ENCODE assay signal across 8 mouse cellular contexts in the genomic region with DNA sequence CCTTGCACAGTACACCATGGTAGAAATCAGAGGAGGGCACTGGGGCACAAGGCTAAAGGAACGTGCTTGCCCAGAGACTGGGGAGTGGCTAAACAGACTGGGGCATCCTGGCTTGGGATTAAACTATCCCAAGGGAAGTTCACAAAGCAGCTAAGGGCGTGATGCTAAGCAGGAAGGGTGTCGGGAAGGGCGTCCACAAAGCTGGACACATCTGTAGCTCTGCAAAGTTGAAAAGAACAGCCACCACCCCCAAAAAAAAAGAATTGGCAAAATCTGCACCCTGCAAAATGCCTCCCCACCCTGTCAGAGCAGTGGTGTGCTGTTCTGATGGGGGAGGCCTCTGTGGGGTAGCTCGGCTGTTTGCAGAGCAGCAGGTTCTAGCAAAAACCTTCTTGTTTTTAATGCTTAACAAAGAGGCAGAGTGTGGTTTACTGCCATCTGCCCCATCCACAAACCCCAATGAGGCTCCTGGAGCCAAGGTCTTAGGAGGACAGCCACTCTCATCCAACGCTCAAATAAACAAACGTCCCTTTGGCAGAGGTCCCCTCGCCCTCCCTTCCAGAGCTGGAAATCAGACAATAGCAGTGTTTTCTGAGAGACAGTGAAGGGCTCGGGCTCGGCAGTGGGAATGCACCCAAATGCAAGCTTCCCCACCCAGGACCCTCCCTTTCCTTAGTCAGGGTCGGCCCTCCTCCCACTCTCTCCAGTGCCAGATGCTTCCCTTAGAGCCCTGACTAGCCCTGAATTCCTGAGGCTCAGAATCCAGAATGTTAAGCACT. TPM values are rescaled to one million over a fixed set of nuclear protein-coding genes. Genes with fewer than 3 reads are reported as not detected.
A peak's percentile ranks its signal among the peaks of the same experiment; 100 is the strongest.
DNase-seq lines count a peak whose midpoint lies in the region; ATAC-seq and TF ChIP-seq lines count a peak whose summit lies in the region.

No protein-coding gene starts in this region.

- no peaks in the 10 kb centered on the region for H3K9me3 ChIP-seq in neural tube, embryonic 11.5 days (ENCODE audit: control insufficient read depth, low read length)
- H3K9me3 ChIP-seq in heart, embryonic 10.5 days: no peaks in the 10 kb centered on the region
- no peaks in the 10 kb centered on the region for H3K9me3 ChIP-seq in lung, embryonic 16.5 days (ENCODE audit: control insufficient read depth, low read length)

- no peaks in the 10 kb centered on the region for H3K27me3 ChIP-seq in neural tube, embryonic 11.5 days (ENCODE audit: control insufficient read depth, insufficient read depth, low read length)
- no peaks in the 10 kb centered on the region for H3K27me3 ChIP-seq in heart, embryonic 10.5 days (ENCODE audit: insufficient read depth, poor library complexity, severe bottlenecking)
- no peaks in the 10 kb centered on the region for H3K27me3 ChIP-seq in lung, embryonic 16.5 days (ENCODE audit: control insufficient read depth, insufficient read depth, low read depth, low read length)

- WGBS in neural tube, embryonic 11.5 days: 51% methylated on average over 11 of the region's 11 CpGs
- WGBS in heart, embryonic 10.5 days: 47% methylated on average over 11 of the region's 11 CpGs
- 31% methylated on average over 11 of the region's 11 CpGs for WGBS in lung, embryonic 16.5 days

- no peak overlapping the region for H3K4me3 ChIP-seq in neural tube, embryonic 11.5 days (ENCODE audit: low read depth, low read length)
- no peak overlapping the region for H3K4me3 ChIP-seq in cortical plate, adult 2 months (ENCODE audit: insufficient read depth, low read length)
- H3K4me3 ChIP-seq in heart, embryonic 10.5 days: 0 out of 2 replicates have a peak overlapping the region, but pooled peaks have one; percentile 3
- no peak overlapping the region for H3K4me3 ChIP-seq in lung, embryonic 16.5 days (ENCODE audit: low read length)

- no peak for TF ChIP-seq CTCF in cortical plate, adult 2 months (IDR thresholded peaks at IDR 0.05; ENCODE audit: extremely low read depth, insufficient read depth, low read length)

- 0 out of 2 replicates have a peak overlapping the region, but pooled peaks have one; percentile 14 for H3K27ac ChIP-seq in neural tube, embryonic 11.5 days (ENCODE audit: low read depth, low read length)
- H3K27ac ChIP-seq in cortical plate, adult 2 months (ENCODE audit: insufficient read depth, low read length): peak overlapping the region; percentile 76
- peak overlapping the region; percentile 76 for H3K27ac ChIP-seq in heart, embryonic 10.5 days
- H3K27ac ChIP-seq in lung, embryonic 16.5 days (ENCODE audit: low read length): peak overlapping the region; percentile 92

- no peak for DNase-seq in neural tube, embryonic 11.5 days (ENCODE audit: low spot score)
- DNase-seq in neural tube, embryonic 10.5 days (ENCODE audit: extremely low spot score, low spot score): no peak
- DNase-seq in heart, embryonic 10.5 days (ENCODE audit: low spot score): no peak
- DNase-seq in kidney, adult 9 months: peak; percentile 57
- DNase-seq in telencephalon, adult 2 months (ENCODE audit: low read depth, low spot score): peak; percentile 46
- no peak for DNase-seq in right cerebral cortex, postnatal 14 days

- no peaks in the 10 kb centered on the region for H3K36me3 ChIP-seq in neural tube, embryonic 11.5 days (ENCODE audit: control insufficient read depth, insufficient read depth, low read length)
- no peaks in the 10 kb centered on the region for H3K36me3 ChIP-seq in heart, embryonic 10.5 days
- no peaks in the 10 kb centered on the region for H3K36me3 ChIP-seq in lung, embryonic 16.5 days (ENCODE audit: control insufficient read depth, insufficient read depth, low read length)

- no peak for ATAC-seq in neural tube, embryonic 11.5 days (ENCODE audit: insufficient read depth, low FRiP score, low TSS enrichment)
- ATAC-seq in lung, embryonic 16.5 days (ENCODE audit: low read depth): peak; percentile 84

- TF ChIP-seq POLR2A in cortical plate, adult 2 months (IDR thresholded peaks at IDR 0.05; ENCODE audit: extremely low read depth, insufficient read depth, low read length): no peak

- H3K4me1 ChIP-seq in neural tube, embryonic 11.5 days (ENCODE audit: control insufficient read depth, insufficient read depth, low read length): peaks cover 5% of the 10 kb centered on the region; the same call in 1 of the 2 replicates
- H3K4me1 ChIP-seq in cortical plate, adult 2 months (ENCODE audit: control insufficient read depth, insufficient read depth, low read length): peaks cover 1% of the 10 kb centered on the region
- H3K4me1 ChIP-seq in heart, embryonic 10.5 days: peaks cover 62% of the 10 kb centered on the region
- H3K4me1 ChIP-seq in lung, embryonic 16.5 days (replicated peaks; ENCODE audit: control insufficient read depth, insufficient read depth, low read length): peaks cover 23% of the 10 kb centered on the region

- H3K4me2 ChIP-seq in neural tube, embryonic 11.5 days (ENCODE audit: low read depth): no peak overlapping the region
- H3K4me2 ChIP-seq in lung, embryonic 16.5 days (ENCODE audit: low read depth, low read length): no peak overlapping the region; the same call in 1 of the 2 replicates

- no peak overlapping the region for H3K9ac ChIP-seq in neural tube, embryonic 11.5 days (ENCODE audit: low read length)
- no peak overlapping the region; the same call in 1 of the 2 replicates for H3K9ac ChIP-seq in lung, embryonic 16.5 days (ENCODE audit: low read length)

RNA-seq across cellular contexts. Expression of a gene that starts 12.2 kb away (rescaled TPM):
- 1.3 and 1.5 TPM in 2 replicates for polyA plus RNA-seq in neural tube, embryonic 11.5 days (2014; fragmentation: Nextera tagmentation; extraction: Ambion mirVana)
- polyA plus RNA-seq in cortical plate, adult 2 months (2012; rRNA removed): 25.4 and 28.2 TPM in 2 replicates
- polyA plus RNA-seq in heart, embryonic 10.5 days (2016; fragmentation: Nextera tagmentation; extraction: Ambion mirVana): 10.2 and 14.7 TPM in 2 replicates
- polyA plus RNA-seq in lung, embryonic 16.5 days (2015; fragmentation: Nextera tagmentation; extraction: Ambion mirVana): 12.6 TPM in 2 replicates

RNA-seq across cellular contexts. Expression of a gene that starts 17.9 kb away (rescaled TPM):
- polyA plus RNA-seq in neural tube, embryonic 11.5 days (2014; fragmentation: Nextera tagmentation; extraction: Ambion mirVana): not detected in 2 replicates
- polyA plus RNA-seq in cortical plate, adult 2 months (2012; rRNA removed): not detected in 2 replicates
- not detected in 2 replicates for polyA plus RNA-seq in heart, embryonic 10.5 days (2016; fragmentation: Nextera tagmentation; extraction: Ambion mirVana)
- polyA plus RNA-seq in lung, embryonic 16.5 days (2015; fragmentation: Nextera tagmentation; extraction: Ambion mirVana): not detected in 2 replicates

Comparison
In these comparisons a context has a peak if more than half of its experiments do, and no peak if none do; other contexts are left out.
1. DNase-seq: peak in kidney, adult 9 months (single experiment) and telencephalon, adult 2 months (single experiment); none in neural tube, embryonic 11.5 days (single experiment), neural tube, embryonic 10.5 days (single experiment), heart, embryonic 10.5 days (single experiment) and right cerebral cortex, postnatal 14 days (single experiment).
2. H3K27ac ChIP-seq: peak in every context shown above with its lines; median percentile 92 in lung, embryonic 16.5 days; 76 in cortical plate, adult 2 months; 76 in heart, embryonic 10.5 days; 14 in neural tube, embryonic 11.5 days.